Mouse (Mus musculus) adipocyte (in vitro differentiated cells): ENCODE measurements around the gene Unc80.

Experiments used
- DNase-seq: peaks from one replicate; pipeline ENCODE4 v3.0.0-alpha.2; 2016; ENCODE audit warnings: low spot score

The Unc80 gene

GRCm38 (mm10) chr1:66467821-66468703 lies at the start of gene Unc80:
TSS of gene Unc80 (plus strand) at chr1:66468367.
- DNase-seq, result no peak

GRCm38 (mm10) chr1:66426073-66426472 lies 42.1 kb upstream of the Unc80 start:
- DNase-seq, result no peak

GRCm38 (mm10) chr1:66430962-66431361 lies 37.2 kb upstream of the Unc80 start:
- DNase-seq, result no peak

- no peak for DNase-seq
Measured at GRCm38 (mm10) chr1:66431472-66431871, 36.7 kb upstream of the Unc80 start.

- no peak for DNase-seq
Measured at GRCm38 (mm10) chr1:66438069-66438468, 30.1 kb upstream of the Unc80 start.

DNA sequence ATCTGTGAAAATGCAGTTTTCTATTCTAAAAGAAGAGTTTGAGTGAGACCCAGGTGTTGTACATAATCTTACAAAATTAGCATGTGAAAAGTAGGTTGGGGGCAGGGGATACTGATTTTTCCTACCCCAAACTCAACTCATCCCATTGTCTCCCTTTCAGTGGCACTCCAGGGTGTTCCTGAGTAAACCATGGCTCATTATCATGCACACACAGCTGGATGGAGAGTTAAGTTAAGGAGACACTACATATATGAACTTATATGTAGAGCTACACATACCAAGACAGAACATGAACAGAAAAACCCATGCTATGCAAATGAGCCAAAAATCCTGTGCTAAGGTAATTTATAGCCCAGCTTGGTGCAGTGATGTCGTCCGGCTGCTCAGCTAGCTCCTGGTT lies 25.2 kb upstream of the Unc80 start:
- DNase-seq, result no peak

DNA sequence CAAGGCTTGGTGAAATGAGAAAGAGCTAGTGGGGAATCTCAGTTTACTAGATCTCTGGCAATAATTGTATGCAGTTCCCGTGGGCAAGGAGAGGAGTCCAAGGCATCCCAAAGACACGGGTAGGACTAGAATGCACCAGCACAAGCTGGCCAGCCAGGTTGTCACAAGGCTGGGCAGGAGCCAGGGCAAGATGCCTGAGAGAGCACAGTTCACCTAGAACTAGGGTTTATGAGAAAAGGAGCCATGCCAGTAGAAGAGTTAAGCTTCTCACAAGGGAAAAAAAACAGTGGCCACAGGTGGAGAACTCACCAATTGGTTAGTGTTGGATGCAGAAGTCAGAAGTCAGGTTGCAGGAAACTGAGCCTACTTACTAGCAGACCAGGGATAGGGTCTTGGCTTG lies 18.7 kb upstream of the Unc80 start:
- DNase-seq, result peak; percentile 17

GRCm38 (mm10) chr1:66456580-66456979 lies 11.6 kb upstream of the Unc80 start:
- DNase-seq, result no peak

DNA sequence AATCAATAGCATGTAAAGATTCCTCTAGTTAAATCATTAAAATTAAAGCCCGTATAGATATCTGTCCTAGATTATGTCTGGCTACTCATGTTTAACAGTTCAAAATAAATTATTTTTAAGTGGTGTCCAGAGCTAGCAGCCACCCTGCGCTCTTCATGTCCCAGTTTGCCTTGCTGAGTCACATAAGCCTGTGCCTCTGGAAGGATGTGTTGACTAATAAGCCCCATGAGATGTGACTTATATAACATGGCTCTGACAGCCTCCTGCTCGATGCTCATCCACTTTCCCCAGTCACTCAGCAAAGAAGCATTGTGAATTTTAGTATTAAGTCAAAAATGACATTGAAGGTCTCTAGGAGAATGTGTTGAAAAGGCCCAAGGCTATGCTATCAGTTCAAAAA lies 10.4 kb upstream of the Unc80 start:
- no peak for DNase-seq

DNA sequence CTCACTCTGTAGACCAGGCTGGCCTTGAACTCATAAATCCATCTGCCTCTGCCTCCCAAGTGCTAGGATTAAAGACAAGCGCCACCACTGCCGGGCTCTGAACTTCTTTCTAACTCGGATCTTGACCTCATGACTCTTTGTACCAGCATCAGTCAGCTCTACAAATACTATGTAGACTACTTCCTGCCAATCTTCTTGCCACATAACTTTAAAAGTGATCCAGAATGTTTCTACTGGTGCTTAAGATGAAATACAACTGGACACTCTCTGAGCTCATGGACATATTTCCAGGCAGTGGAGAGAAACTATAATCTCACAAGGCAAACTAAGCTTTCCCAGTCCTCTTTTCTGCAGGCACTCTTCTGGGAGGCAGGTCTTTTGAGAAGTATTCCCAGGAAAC lies 8.8 kb upstream of the Unc80 start:
- DNase-seq, result no peak

DNA sequence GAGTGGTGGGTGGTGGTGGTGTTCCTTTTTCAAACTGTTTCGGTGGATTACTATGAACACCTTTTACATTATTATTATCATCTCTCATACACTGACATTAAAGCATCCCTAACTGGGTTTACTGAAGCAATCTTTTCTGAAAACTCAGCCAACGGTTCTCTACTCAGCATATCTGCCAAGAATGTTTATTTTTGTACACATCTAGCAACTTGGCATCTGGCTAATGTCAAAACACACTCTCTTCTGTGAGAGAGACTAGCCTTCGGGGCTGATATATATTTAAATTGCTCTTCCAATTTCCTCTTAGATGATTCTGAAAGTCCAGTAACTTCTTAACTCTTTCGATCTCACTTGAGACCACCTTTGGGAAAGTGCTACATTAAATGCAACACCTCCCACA lies 7.3 kb upstream of the Unc80 start:
- DNase-seq, result no peak

DNA sequence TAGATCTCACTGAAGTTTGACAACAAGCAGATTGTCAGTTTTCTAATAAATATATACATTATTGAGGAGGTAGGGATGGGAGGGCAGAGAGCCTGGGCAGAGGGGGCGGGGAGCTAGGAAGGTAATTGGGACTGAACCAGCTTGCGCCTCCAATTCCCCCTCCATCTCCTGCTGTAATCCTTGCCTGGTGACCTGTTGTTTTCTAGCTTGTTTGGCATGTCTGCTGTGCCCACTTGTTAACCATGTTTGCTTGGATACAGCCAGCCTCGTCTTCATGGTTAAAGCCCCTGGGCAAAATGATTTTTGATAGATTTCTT lies 495 bp downstream of the Unc80 start:
- DNase-seq, result no peak

DNA sequence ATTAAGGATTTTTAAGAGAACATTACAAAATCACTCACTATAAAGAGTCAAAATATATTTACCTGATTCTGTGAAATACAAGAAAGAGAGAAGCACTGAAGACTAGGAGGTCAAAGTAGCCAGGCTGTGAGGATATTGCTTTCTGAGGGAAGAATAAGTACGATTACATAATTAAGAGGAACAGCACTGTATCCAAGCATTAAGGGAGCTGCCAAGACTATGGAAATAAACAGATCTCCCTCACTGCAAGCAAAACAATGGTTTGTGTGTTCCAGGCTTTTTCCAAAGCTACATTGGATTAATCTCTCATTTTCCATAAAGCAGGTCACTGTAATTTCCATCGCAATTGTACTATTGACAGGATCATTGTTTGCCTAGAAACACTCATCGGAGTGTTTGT lies 14.6 kb downstream of the Unc80 start:
- no peak for DNase-seq

DNA sequence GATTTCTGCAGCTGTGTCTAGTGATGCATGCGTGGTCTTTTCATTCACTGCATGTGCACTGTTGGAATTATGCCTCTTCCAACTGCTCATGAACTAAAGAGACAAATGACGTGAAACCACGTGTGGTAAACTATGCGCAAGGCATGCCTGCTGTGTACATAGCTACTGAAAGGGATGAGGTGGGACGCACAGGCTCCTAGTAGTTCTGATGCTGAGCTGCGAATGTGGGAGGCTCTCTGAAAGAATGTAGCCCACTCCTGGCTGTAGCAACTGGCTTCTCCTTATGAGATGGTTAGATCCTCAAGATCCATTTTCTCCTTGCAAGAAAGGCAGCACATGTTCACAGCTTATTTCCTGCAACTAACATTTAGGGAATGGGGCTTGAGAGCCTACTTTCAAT lies 24.9 kb downstream of the Unc80 start:
- no peak for DNase-seq

DNA sequence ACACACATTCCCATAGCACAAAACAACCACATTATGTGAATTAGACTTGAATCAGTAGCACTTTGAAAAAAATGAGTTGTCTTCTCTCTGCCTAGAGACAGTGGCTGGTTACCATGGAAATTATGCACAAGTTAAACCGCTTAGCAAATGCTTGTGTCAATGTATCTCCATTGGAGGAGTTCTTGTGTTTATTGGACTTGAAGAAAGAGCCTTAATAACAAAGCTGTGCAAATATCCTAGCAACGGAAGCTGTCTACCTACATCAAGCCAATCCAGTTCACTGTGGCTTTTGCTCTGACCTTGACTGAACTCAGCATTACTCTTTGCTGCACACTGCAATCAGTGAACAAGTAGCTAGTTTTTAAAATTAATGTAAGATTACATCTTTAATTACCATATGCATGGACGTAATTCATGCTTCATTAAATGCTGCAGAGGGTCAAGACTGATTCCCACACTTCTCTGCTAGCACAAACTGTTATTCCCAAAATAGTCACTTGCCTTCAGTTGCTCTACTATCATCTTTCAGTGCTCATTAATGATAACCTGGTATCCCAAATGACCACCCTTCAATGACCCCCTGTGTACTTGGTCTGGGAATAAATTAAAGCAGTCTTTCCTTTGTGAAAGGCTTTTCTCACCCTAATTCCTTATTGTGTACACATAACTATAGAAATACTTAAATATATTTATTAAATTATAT lies 27.3 kb downstream of the Unc80 start:
- no peak for DNase-seq

- no peak for DNase-seq
Measured at GRCm38 (mm10) chr1:66550812-66551211, 82.6 kb downstream of the Unc80 start.

GRCm38 (mm10) chr1:66552396-66552966 lies 84.3 kb downstream of the Unc80 start:
- DNase-seq, result no peak

DNA sequence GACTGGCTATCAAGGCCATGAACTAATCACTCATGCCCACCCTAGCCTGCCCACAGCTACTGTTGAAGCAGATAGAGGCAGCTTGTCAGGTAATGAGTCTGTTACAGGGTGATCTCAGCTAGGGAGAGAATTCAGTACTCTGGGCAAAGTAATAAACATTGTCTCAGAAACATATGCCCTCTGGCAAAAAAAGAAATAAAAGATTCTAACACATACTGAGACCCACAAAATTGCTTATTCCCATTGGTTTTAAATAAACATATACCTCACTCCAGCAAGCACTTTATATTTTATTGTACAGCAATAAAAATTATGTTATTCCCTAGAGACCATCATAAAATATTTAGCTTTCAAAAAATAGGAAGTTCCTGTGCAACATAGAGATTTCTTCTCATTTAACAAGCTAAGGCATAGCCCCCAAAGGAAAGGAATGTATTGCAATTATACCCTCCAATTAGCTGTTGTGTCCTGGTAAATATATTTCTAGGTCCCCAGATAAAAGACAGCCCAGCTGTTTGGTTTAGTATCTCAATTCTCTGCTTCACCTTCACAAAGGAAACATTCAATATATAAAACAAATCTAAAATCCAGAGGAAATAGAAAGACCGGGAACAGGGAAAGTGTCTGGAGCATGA lies 93.6 kb downstream of the Unc80 start:
- DNase-seq, result no peak

DNA sequence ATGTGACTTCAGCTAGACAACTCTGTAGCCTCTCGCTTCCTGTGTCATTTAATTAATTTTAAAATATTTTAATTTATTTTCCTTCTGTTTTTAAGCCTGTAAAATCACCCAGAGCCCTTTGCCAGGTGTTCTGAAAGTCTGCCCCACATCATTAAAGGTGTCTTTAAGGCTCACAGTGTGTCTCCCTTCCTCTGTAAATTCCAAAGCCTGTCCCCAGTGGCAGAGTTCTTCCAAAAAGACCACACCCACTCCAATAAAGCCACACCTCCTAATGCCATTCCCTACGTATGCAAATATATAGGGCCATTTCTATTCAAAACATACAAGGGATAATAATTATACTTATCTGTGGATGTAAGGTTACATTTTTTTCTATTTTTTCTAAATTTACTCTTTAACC lies 94.2 kb downstream of the Unc80 start:
- DNase-seq, result no peak

DNA sequence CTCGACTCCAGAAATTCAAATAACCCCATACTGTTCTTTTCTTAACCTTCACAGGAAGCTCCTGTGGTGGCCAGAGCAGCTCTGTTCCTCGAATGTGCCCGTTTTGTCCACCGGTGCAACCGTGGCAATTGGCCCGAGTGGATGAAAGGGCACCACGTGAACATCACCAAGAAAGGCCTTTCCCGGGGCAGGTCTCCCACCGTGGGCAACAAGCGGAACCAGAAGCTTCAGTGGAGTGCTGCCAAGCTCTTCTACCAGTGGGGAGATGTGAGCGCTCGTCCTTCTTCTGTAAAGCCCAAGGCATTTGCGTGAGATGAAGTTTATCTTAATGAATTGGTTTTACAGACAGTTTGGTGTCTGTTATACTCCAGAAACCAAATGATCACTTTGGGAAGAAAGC lies 101.6 kb downstream of the Unc80 start:
- no peak for DNase-seq

DNA sequence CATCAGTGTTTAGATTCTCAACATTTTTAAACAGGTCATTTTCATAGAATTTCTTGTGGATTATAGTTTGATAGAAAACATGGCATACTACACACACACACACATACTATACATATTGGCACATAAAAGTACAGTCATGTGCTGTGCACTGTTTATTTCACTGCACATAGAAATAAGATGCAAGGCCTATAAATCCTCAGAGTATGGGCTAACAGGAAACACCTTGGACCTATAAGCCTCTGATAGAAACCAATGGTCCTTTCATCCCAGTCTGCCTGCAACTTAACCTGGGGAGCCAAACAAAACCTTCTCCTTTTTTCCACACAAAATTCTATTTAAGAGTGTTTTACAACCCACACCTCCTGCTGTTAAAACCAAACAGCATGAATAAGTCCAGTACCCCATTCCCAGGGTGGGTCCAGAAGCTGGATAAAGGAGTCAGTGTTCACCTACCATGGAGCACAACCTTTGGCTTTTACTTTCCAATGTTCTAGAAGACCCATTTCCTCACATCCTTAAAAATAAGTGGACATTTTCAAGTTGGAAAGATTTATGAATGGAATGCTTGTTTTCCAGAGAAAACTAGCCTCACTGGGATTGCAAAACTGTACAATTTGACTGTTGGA lies 129.1 kb downstream of the Unc80 start:
- DNase-seq, result no peak

DNA sequence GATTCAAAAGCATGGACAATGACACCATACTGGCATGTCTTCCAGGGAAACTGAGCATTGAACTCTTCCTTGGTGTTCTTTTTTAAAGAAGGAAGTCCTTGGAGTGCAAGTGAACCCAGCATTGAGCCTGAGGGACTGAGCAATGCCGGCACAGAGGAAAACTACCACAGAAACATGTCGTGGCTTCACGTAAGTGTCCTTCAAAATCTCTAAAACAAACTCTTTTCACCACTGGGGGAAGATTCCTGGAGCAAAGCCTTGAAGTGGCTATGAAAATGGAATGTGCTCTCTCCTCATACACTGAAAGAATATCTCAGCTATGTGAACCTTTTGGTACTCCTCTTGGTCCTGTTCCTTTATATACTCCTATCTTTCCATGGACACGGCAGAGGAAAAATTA lies 140.1 kb downstream of the Unc80 start:
- DNase-seq, result no peak
